In the genomic region with DNA sequence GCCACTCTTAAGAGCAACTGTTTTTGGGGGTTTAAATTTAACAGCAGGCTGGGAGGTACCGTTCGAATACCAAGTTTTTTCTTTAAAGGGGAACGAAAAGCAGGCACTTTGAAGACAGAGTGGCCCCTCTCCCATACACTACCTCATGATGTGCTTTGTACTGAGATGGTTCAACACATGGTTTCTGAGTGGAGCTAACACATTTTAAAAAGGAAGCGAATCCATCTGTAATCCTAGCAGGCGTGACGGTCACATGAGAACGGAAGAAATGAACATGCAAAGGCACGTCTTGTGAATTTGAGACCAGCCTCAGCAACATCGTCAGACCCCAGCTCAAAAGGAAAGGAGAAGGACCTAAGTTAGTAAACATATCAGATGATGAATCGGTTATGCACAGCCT, we compare ENCODE assay signal across 10 mouse cellular contexts.
DNase-seq lines count a peak whose midpoint lies in the region; ATAC-seq and TF ChIP-seq lines count a peak whose summit lies in the region.
"Had no signal": no experiment of that assay in that cellular context is flagged by ENCODE, and none has a peak within 500 bp of the region (broad histone marks: within the 10 kb centered on the region; RNA-seq: fewer than 3 reads in every experiment).

No protein-coding gene starts in this region.

- no peak overlapping the region for H3K9ac ChIP-seq in kidney, postnatal 0 days (ENCODE audit: low read depth, low read length)
- H3K9ac ChIP-seq in embryonic facial prominence, embryonic 13.5 days: no peak overlapping the region
- H3K9ac ChIP-seq in hindbrain, embryonic 12.5 days: no peak overlapping the region
- H3K9ac ChIP-seq in midbrain, embryonic 16.5 days (ENCODE audit: low read depth, low read length): peak overlapping the region; percentile 54; the same call in 1 of the 2 replicates
- H3K9ac ChIP-seq: heart, embryonic 13.5 days; liver, embryonic 15.5 days had no signal

- H3K4me3 ChIP-seq in kidney, postnatal 0 days (replicated peaks; ENCODE audit: low read depth, low read length): no peak overlapping the region
- peak overlapping the region; percentile 18; the same call in 1 of the 2 replicates for H3K4me3 ChIP-seq in embryonic facial prominence, embryonic 13.5 days
- no peak overlapping the region for H3K4me3 ChIP-seq in hindbrain, embryonic 12.5 days
- peak overlapping the region; percentile 18; the same call in 1 of the 2 replicates for H3K4me3 ChIP-seq in midbrain, embryonic 16.5 days (ENCODE audit: low read depth, low read length)
- H3K4me3 ChIP-seq: liver, embryonic 15.5 days had no signal

- ATAC-seq in kidney, postnatal 0 days (replicated peaks; ENCODE audit: low FRiP score, low read depth): no peak
- ATAC-seq in embryonic facial prominence, embryonic 13.5 days (ENCODE audit: insufficient number of reproducible peaks, insufficient read depth, low FRiP score, low TSS enrichment, low read depth): 0 out of 2 replicates have a peak, but pooled peaks have one; percentile 43
- peak; percentile 27; the same call in 1 of the 2 replicates for ATAC-seq in hindbrain, embryonic 12.5 days (ENCODE audit: low FRiP score)
- ATAC-seq in midbrain, embryonic 16.5 days: peak; percentile 40

- H3K4me2 ChIP-seq in kidney, postnatal 0 days (ENCODE audit: low read length): peak overlapping the region; percentile 34; the same call in 1 of the 2 replicates
- peak overlapping the region; percentile 48 for H3K4me2 ChIP-seq in embryonic facial prominence, embryonic 13.5 days
- H3K4me2 ChIP-seq in hindbrain, embryonic 12.5 days (replicated peaks): peak overlapping the region; percentile 45
- H3K4me2 ChIP-seq in midbrain, embryonic 16.5 days (ENCODE audit: low read length): peak overlapping the region; percentile 52
- H3K4me2 ChIP-seq: liver, embryonic 15.5 days had no signal

- no peaks in the 10 kb centered on the region for H3K36me3 ChIP-seq in kidney, postnatal 0 days (ENCODE audit: insufficient read depth, low read length)
- no peaks in the 10 kb centered on the region for H3K36me3 ChIP-seq in embryonic facial prominence, embryonic 13.5 days
- no peaks in the 10 kb centered on the region for H3K36me3 ChIP-seq in hindbrain, embryonic 12.5 days
- H3K36me3 ChIP-seq in midbrain, embryonic 16.5 days (ENCODE audit: control insufficient read depth, insufficient read depth, low read length): no peaks in the 10 kb centered on the region
- H3K36me3 ChIP-seq: heart, embryonic 13.5 days; liver, embryonic 15.5 days had no signal

- H3K27me3 ChIP-seq in kidney, postnatal 0 days (ENCODE audit: insufficient read depth, low read length): no peaks in the 10 kb centered on the region
- peaks cover 34% of the 10 kb centered on the region for H3K27me3 ChIP-seq in embryonic facial prominence, embryonic 13.5 days
- no peaks in the 10 kb centered on the region for H3K27me3 ChIP-seq in hindbrain, embryonic 12.5 days
- no peaks in the 10 kb centered on the region for H3K27me3 ChIP-seq in midbrain, embryonic 16.5 days (ENCODE audit: control insufficient read depth, insufficient read depth, low read depth, low read length)

- 47% methylated on average over 10 of the region's 10 CpGs for WGBS in kidney, postnatal 0 days
- 40% methylated on average over 10 of the region's 10 CpGs for WGBS in embryonic facial prominence, embryonic 13.5 days
- WGBS in hindbrain, embryonic 12.5 days: 73% methylated on average over 10 of the region's 10 CpGs
- 66% methylated on average over 10 of the region's 10 CpGs for WGBS in midbrain, embryonic 16.5 days

- TF ChIP-seq CTCF in kidney, postnatal 0 days (IDR thresholded peaks at IDR 0.05; ENCODE audit: low read depth): no peak

- H3K27ac ChIP-seq in kidney, postnatal 0 days: no peak overlapping the region
- H3K27ac ChIP-seq in embryonic facial prominence, embryonic 13.5 days: no peak overlapping the region
- H3K27ac ChIP-seq in hindbrain, embryonic 12.5 days: peak overlapping the region; percentile 30; the same call in 1 of the 2 replicates
- H3K27ac ChIP-seq in midbrain, embryonic 16.5 days (ENCODE audit: low read length): peak overlapping the region; percentile 36
- H3K27ac ChIP-seq: heart, embryonic 13.5 days; liver, embryonic 15.5 days had no signal

- DNase-seq in kidney, postnatal 0 days (ENCODE audit: low spot score): peak; percentile 28
- DNase-seq in kidney, adult 8-10 months: no peak
- no peak for DNase-seq in heart, postnatal 4 days
- DNase-seq in ovary, postnatal 10 days (ENCODE audit: low spot score): no peak
- no peak for DNase-seq in frontal cortex, postnatal 36 days (ENCODE audit: low spot score in 2 of 2)

- no peaks in the 10 kb centered on the region for H3K9me3 ChIP-seq in kidney, postnatal 0 days (replicated peaks; ENCODE audit: low read length)
- H3K9me3 ChIP-seq in embryonic facial prominence, embryonic 13.5 days: no peaks in the 10 kb centered on the region
- no peaks in the 10 kb centered on the region for H3K9me3 ChIP-seq in hindbrain, embryonic 12.5 days (replicated peaks)
- H3K9me3 ChIP-seq in midbrain, embryonic 16.5 days (replicated peaks; ENCODE audit: control insufficient read depth, low read length, poor library complexity, severe bottlenecking): no peaks in the 10 kb centered on the region
- H3K9me3 ChIP-seq: heart, embryonic 13.5 days; liver, embryonic 15.5 days had no signal

- H3K4me1 ChIP-seq in kidney, postnatal 0 days (replicated peaks; ENCODE audit: insufficient read depth, low read length): no peaks in the 10 kb centered on the region
- peaks cover 16% of the 10 kb centered on the region for H3K4me1 ChIP-seq in embryonic facial prominence, embryonic 13.5 days
- peaks cover 20% of the 10 kb centered on the region for H3K4me1 ChIP-seq in hindbrain, embryonic 12.5 days
- H3K4me1 ChIP-seq in midbrain, embryonic 16.5 days (ENCODE audit: control insufficient read depth, insufficient read depth, low read length): peaks cover 19% of the 10 kb centered on the region
- H3K4me1 ChIP-seq: liver, embryonic 15.5 days had no signal

Comparison
In these comparisons a context has a peak if more than half of its experiments do, and no peak if none do; other contexts are left out.
1. H3K27ac ChIP-seq: peak in hindbrain, embryonic 12.5 days (single experiment) and midbrain, embryonic 16.5 days (single experiment); none in kidney, postnatal 0 days (single experiment) and embryonic facial prominence, embryonic 13.5 days (single experiment).
2. H3K4me3 ChIP-seq: peak in embryonic facial prominence, embryonic 13.5 days (single experiment) and midbrain, embryonic 16.5 days (single experiment); none in kidney, postnatal 0 days (single experiment) and hindbrain, embryonic 12.5 days (single experiment).
3. Peak in every context shown above with its lines, with median percentiles within 50 percentile points of each other: H3K4me2 ChIP-seq.